Comparison of ENCODE assay signal across 8 mouse cellular contexts in the genomic region with DNA sequence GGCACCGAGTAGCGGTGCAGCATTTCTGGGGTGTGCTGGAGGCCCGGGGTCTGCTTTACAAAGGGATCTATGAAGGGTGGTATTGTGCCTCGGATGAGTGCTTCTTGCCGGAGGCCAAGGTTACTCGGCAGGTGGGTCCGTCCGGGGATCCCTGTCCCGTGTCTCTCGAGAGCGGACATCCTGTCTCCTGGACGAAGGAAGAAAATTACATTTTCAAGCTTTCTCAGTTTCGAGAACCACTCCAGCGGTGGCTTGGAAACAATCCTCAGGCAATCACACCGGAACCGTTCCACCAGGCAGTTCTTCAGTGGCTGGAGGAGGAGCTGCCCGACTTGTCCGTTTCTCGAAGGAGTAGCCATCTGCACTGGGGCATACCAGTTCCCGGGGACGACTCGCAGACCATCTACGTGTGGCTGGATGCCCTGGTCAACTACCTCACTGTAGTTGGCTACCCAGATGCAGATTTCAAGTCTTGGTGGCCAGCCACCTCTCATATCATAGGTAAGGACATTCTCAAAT. TPM values are rescaled to one million over a fixed set of nuclear protein-coding genes. Genes with fewer than 3 reads are reported as not detected.
DNase-seq lines count a peak whose midpoint lies in the region; ATAC-seq and TF ChIP-seq lines count a peak whose summit lies in the region.

No protein-coding gene starts in this region.

- peak overlapping the region; percentile 83 for H3K4me3 ChIP-seq in ES-E14 (ENCODE audit: insufficient read depth in 1 of 2, low read depth in 1 of 2, low read length in 2 of 2, poor library complexity in 1 of 2, severe bottlenecking in 1 of 2)
- peak overlapping the region; percentile 84 for H3K4me3 ChIP-seq in limb, embryonic 11.5 days (ENCODE audit: low read depth, low read length)

- no peaks in the 10 kb centered on the region for H3K27me3 ChIP-seq in limb, embryonic 11.5 days (ENCODE audit: control insufficient read depth, insufficient read depth, low read length)

- in situ Hi-C loops in ES-E14 (cut with MboI; ENCODE audit: low sequenced_read_pairs in 2 of 2, unreplicated experiment in 2 of 2), result no loop called here

- WGBS in limb, embryonic 11.5 days, result under 1% methylated on average over 23 of the region's 23 CpGs

- intact Hi-C loops in heart, postnatal 25 days (cut with DNase I), result loop anchor here (5.0 kb wide), 2 partner anchors 150 to 635 kb away; partner anchors contain the start of genes Hspd1 and Hspe1

- H3K27ac ChIP-seq in ES-E14 (ENCODE audit: insufficient read depth, low read depth, low read length, poor library complexity, severe bottlenecking), result no peak overlapping the region
- no peak overlapping the region for H3K27ac ChIP-seq in limb, embryonic 11.5 days (replicated peaks; ENCODE audit: low read depth, low read length)

- no peaks in the 10 kb centered on the region for H3K9me3 ChIP-seq in ES-E14 (ENCODE audit: control insufficient read depth, insufficient read depth, low read depth, low read length)
- no peaks in the 10 kb centered on the region for H3K9me3 ChIP-seq in limb, embryonic 11.5 days (ENCODE audit: control insufficient read depth, low read length)

- H3K9ac ChIP-seq in ES-E14 (ENCODE audit: insufficient read depth, low read depth, low read length, poor library complexity, severe bottlenecking), result peak overlapping the region; percentile 80
- peak overlapping the region; percentile 74 for H3K9ac ChIP-seq in limb, embryonic 11.5 days (ENCODE audit: low read length)

- ATAC-seq in frontal cortex, adult (ENCODE audit: low TSS enrichment), result peak; percentile 18
- no peak for ATAC-seq in limb, embryonic 11.5 days (ENCODE audit: insufficient number of reproducible peaks, low FRiP score, low TSS enrichment, low read depth)
- peak; percentile 10 for ATAC-seq in monocyte, adult 5-6 weeks (replicated peaks; ENCODE audit: insufficient number of reproducible peaks, low FRiP score, low TSS enrichment, poor library complexity, severe bottlenecking)

- peaks cover 5 to 6% of the 10 kb centered on the region in 2 experiments for H3K4me1 ChIP-seq in ES-E14 (ENCODE audit: control insufficient read depth in 2 of 2, insufficient read depth in 2 of 2, low read length in 2 of 2, poor library complexity in 1 of 2)
- H3K4me1 ChIP-seq in limb, embryonic 11.5 days (ENCODE audit: control insufficient read depth, insufficient read depth, low read length), result peaks cover 12% of the 10 kb centered on the region

- no peak for DNase-seq in frontal cortex, postnatal 14 days (ENCODE audit: low spot score in 2 of 2)
- no peak for DNase-seq in ES-E14 (ENCODE audit: low read depth, low spot score)
- DNase-seq in embryo, embryonic 10.5 days (ENCODE audit: low spot score), result peak; percentile 42
- peak; percentile 10 for DNase-seq in heart, postnatal 25 days (ENCODE audit: low spot score)
- DNase-seq in limb, embryonic 11.5 days (ENCODE audit: low spot score), result peak; percentile 41
- DNase-seq in frontal cortex, postnatal 10 days (ENCODE audit: low spot score in 2 of 2), result no peak

- peak overlapping the region; percentile 79 for H3K4me2 ChIP-seq in limb, embryonic 11.5 days (ENCODE audit: low read depth, severe bottlenecking)

- H3K36me3 ChIP-seq in ES-E14 (ENCODE audit: control insufficient read depth, insufficient read depth, low read length, poor library complexity, severe bottlenecking), result no peaks in the 10 kb centered on the region
- no peaks in the 10 kb centered on the region for H3K36me3 ChIP-seq in limb, embryonic 11.5 days (ENCODE audit: control insufficient read depth, insufficient read depth, low read length)

TF ChIP-seq in ES-E14, 5 proteins besides CTCF, POLR2A, EP300 and RAD21:
- TF ChIP-seq CHD2 (IDR thresholded peaks at IDR 0.05; ENCODE audit: low read depth, low read length) (0 out of 2 replicates have a peak, but pooled peaks have one; percentile 38), ZC3H11A (IDR thresholded peaks at IDR 0.05; ENCODE audit: borderline replicate concordance, low read depth, low read length) (no peak), MAFK (IDR thresholded peaks at IDR 0.05; ENCODE audit: insufficient read depth, low read depth, low read length) (no peak)

RNA-seq across cellular contexts. Expression of gene Mars2, which starts 0.7 kb away (rescaled TPM):
- total RNA-seq in ES-E14 (2012; rRNA removed), result 9.9 and 10.3 TPM in 2 replicates
- total RNA-seq in heart, postnatal 25 days (2021), result 1 to 10 TPM; 5.3 to 5.4 TPM
- polyA plus RNA-seq in limb, embryonic 11.5 days (2014; fragmentation: Nextera tagmentation; extraction: Ambion mirVana), result 2.4 and 2.8 TPM in 2 replicates
- 3.7 to 7.5 TPM (median 5.2 TPM) in 3 replicates for total RNA-seq in monocyte, adult 5-6 weeks (2017)

RNA-seq across cellular contexts. Expression of gene Rftn2, which starts 11.1 kb away (rescaled TPM):
- total RNA-seq in ES-E14 (2012; rRNA removed), result 0.40 and 0.48 TPM in 2 replicates
- 10 to 100 TPM; 14.2 to 14.4 TPM for total RNA-seq in heart, postnatal 25 days (2021)
- 26.7 and 30.0 TPM in 2 replicates for polyA plus RNA-seq in limb, embryonic 11.5 days (2014; fragmentation: Nextera tagmentation; extraction: Ambion mirVana)
- 1.4 to 3.1 TPM (median 2.7 TPM) in 3 replicates for total RNA-seq in monocyte, adult 5-6 weeks (2017)

Comparison
In these comparisons a context has a peak if more than half of its experiments do, and no peak if none do; other contexts are left out.
1. DNase-seq: peak in embryo, embryonic 10.5 days (single experiment), heart, postnatal 25 days (single experiment) and limb, embryonic 11.5 days (single experiment); none in frontal cortex, postnatal 14 days (0 of 2), ES-E14 (single experiment) and frontal cortex, postnatal 10 days (0 of 2).